Mouse (Mus musculus) hindlimb bud, embryonic 11.5 days (tissue): ENCODE measurements around the gene Fas.

ENCODE experiments used
- DNase-seq: peaks from one replicate; pipeline ENCODE4 v3.0.0-alpha.2; 2012; ENCODE audit warnings: low read depth, low spot score; ENCODE audit errors: extremely low spot score

The Fas gene

DNA sequence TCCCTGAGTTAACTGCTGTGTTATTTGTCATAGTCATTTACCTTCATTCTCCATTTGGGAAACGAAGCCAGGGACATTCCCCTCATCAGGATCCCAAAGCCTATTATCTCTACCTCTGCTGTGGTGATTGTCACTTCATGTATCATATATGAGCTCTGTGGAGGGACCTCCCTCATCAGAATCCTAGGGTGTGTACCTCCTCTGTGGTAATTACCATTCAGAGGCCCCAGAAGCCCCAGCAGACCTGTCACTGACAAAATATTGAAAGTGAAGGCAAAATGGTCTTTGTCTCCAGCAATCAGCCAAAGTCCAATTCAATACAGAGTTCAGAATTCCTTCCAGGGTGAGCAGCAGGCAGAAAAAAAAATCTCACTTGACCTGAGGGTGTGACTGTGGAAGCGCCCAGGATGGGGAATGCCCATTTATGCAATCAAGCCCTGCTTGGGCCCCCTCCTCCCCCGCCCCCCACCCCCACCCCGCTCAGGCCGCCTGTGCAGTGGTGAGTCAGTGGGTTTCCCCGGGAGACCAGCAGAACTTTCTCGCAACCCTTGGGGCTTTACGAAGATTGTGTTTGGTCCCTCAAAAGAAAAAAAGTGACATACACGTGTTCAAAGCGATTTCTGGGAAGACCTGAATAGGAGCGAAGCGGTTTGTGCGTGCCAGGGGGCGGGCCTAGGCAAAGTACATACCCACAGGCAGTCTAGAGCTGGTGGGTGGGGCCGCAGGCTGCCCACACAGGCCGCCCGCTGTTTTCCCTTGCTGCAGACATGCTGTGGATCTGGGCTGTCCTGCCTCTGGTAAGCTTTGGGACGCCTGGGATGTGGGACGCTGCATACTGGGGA is at the start of gene Fas:
TSS of gene Fas (plus strand) at position 719 of the 842 bp plus-strand sequence.
- DNase-seq, result no peak

DNA sequence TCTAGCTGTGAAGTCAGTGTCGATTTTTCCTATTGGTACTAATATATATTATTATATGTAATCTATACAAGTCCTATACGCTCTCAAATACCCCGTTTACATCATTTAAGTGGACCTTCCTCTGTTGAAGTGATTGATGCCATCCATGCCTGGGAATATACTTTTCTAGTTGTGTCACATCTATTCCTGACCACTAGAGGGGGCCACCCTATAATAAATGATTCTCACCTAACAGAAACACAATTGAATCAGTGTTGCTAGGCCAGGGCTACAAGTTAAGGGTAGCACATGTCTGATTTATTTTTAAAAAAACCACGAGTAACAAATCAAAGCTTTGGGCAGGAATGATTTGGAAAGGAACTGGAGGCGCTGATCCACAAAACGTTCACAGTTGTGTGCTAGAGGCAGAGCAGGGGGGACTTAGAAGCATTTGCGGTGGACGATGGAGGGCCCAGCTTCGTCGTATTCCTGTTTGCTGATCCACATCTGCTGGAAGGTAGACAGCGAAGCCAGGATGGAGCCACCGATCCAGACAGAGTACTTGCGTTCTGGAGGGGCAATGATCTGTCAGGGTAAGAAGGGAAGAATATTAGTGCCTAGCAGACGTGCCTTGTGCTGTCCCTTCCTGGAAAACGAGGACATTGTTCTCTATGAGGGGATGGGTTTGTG is 49.1 kb upstream of the Fas start:
- DNase-seq, result peak; percentile 24

- DNase-seq, result no peak
These were observed 47.5 kb upstream of the Fas start for GRCm38 (mm10) chr19:34242925-34243324.

- DNase-seq, result peak; percentile 46
These were observed 46.4 kb upstream of the Fas start for GRCm38 (mm10) chr19:34244056-34244455.

GRCm38 (mm10) chr19:34248558-34248957 is 41.9 kb upstream of the Fas start:
- no peak for DNase-seq

- no peak for DNase-seq
These were observed 39.8 kb upstream of the Fas start for GRCm38 (mm10) chr19:34250621-34251020.

DNA sequence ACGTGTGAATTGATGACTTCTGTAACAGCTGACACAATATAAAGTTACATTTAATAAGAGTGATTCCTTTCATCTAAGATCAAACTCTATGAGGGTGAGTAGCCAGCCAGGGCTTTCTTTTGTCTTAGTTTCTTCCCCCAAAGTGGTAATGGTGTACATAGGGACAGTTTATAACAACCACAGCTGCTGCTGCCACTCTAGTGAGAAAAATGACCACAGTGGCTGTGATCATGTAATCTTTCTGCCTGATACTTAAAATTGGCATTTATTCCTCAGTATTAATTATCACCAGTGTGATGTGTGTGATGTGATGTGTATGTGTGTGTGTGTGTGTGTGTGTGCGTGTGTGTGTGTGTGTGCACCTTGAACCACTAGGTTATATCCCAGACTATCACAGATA is 38.6 kb upstream of the Fas start:
- DNase-seq, result no peak

GRCm38 (mm10) chr19:34252450-34252849 is 38.0 kb upstream of the Fas start:
- DNase-seq, result no peak

DNA sequence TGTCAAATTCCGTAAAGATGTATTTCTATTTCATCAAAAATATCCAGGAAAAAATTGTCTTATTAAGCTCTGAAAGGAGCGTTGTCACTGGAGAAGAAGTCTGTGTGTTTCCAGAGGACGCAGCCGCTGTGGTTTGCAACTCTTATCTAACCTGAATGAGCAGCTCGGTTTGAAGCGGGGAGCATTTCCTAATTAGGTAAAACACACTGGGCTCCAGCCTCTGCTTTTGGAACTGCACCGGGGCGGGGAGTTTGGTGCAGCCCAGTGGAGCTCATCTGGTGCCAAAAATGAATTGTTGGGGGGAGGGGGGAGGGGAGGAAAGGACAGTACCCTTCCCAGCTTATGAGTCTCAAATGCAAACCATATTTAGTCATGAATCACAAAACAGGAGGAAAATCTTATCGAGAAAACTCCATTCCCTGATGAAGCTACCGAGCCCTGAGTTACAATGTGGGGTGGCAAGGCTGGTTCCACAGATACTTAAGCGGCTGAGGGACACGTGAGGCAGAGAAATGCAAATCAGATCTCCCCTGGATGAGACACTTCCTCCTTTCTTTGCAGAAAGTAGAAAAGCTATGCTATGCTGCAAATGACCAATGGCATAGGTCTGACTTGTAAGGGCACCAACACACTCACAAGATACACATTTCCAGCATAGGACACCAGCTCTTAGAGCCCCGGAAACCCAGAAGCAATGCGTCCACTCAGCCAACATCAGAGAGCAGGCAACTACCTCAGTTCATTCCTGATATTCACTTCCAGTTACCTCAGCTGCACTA is 36.2 kb upstream of the Fas start:
- DNase-seq, result no peak

DNA sequence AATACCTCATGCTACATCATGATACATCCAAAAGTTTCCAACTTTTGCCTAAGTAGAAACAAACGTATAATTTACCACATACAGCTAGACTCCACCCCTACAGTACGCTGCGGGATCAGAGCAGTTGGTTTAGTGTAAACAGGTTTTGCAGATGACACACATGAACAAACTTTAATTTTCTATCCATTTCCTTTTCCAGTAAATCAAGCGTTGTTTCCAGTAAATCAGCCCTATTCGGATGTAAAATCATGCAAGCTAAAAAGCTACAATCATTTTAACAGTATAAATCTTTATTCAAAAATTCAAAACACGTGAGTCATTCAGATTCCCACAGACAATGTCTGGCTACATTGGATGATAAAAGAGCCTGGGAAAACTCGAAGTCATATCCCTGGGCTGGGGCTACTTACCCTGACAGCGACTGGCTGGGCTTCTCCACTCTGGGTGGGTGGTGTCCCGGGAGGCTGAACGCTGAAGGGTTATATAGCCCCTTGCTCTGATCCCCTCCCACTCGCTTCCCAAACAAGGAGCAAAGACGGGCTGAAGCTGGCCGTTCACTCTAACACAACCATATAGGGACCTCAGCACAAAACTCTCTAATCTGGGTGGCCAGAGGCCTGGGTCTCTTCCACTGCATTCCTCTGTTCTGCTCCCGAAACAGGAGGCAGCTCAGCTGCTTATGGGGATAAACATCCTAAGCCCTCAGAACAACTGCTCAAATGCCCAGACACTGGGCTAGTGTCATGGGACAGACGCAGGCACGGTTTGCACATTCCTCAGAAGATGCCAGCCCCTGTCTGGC is 35.4 kb upstream of the Fas start, which contains the start of gene Acta2:
TSS of gene Acta2 (minus strand) at position 711 of the 802 bp plus-strand sequence.
- no peak for DNase-seq

DNA sequence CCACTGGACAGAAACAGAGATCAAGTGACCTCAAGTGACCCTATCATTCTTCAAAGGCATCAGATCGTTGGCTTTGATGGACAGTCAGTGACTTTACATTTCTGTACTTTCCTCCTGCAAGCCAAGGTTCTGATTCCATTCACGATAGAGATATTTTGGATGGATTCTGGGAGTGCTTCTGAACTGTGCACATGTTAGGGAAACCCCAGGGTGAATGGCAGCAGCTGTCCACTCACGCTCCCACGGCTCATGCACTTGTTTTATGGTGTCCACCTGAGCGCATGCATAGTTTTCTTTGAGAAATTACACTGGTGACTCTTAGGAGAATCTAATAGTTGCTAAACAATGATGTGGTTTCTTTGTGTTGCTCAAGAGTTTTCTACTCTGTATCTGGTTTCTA is 34.3 kb upstream of the Fas start:
- DNase-seq, result no peak

DNA sequence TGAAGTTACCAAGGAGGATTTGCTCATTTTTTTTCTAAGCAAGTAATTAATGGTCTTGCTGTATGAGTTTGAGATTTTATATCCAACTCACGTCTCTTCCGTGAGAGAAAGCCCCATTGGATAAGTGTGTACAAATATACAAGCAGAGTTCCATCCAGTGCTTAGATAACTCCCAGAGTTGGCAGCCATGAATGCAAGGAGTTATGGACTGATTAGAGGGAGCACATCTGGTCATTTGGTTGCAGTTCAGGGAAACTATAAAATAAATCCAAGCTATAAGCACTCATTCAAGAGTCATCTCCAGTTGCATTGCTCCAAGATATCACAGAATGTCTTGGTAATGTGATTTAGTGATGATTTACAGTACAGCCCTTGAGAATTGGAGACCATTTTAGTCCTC is 33.5 kb upstream of the Fas start:
- no peak for DNase-seq

DNA sequence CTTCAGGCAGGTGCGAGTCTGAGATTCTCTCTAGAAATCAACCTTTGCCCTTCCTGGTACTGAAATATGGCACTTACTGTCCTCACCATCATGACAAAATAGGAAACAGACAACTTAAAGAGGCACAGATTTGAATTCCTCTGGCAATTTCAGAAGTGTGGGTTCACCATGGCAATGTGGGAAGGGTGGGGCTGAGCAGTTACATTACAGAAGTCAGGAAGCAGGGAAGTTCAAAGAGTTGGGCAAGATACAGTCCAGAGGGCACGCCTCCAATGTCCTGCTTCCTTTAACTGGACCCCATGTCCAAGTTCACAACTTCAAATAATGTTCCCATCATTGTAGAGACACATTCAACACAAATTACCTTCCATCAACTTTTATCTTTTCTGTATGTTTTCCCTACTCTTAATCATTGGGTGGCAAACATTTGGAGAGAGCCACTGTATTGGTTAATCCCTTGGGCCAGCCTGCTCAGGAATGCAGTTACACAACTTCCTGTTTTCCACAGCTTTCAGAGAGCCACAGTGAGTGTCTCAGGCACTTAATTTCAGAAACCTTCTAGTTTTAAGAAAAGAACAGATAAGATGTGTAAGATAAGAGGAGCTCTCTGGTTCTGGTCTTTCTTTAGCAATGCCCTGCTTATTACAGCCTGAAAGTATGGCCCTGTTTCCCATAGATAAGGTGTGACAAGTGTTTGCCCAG is 28.0 kb upstream of the Fas start:
- no peak for DNase-seq

- DNase-seq, result no peak
These were observed 24.8 kb upstream of the Fas start for GRCm38 (mm10) chr19:34265604-34266193.

DNA sequence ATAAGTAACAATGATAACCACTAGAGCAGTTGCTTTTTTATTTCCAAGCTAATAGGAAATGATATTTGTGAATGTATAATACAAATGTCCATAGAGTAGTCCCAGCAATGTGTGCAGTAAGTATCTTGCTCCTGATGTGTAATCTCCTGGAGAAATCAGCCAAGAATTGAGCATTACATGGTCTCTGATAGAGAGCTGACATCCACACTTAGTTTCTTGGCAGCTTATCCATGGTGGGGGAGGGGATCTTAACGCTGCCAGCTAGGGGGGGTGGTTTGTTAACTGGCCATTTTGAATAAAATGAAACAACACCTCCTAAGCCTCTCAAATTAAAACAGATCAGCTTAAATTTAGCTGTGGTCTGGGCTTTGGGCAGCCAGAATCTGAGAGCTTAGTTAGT is 21.5 kb upstream of the Fas start:
- no peak for DNase-seq

DNA sequence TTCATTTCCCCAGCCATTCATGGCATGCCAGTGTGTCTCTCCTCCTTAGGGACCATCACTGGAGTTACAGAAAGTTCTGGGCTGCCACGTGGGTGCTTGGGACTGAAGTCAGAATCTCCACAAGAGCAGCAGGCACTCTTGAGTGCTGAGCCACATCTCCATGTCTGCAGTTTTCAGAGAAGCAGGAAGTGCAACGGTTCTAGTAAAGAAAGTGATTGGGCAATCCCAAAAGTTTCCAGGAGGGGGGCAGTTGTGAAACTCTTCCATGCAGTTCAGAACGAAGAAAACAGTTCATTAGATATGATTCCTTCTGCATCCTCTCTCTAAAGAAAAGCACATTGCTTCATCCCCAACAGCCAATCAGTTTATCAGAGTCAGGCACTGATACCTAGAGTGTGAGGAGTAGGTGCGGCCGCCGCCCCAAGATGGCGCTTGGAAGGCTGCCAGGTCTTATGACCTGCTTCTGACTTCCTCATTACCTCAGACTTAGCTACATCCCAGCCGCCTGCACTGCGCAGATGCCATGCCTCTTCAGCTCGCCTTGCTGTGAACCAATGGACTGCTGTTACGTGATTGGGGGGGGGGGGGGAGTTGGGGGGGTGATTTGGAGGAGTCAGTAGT is 20.2 kb upstream of the Fas start:
- no peak for DNase-seq

GRCm38 (mm10) chr19:34270824-34271464 is 19.5 kb upstream of the Fas start:
- no peak for DNase-seq

- no peak for DNase-seq
These were observed 17.4 kb upstream of the Fas start for GRCm38 (mm10) chr19:34273073-34273472.

GRCm38 (mm10) chr19:34278078-34278477 is 12.4 kb upstream of the Fas start:
- no peak for DNase-seq
